Mouse (Mus musculus) hindbrain, embryonic 14.5 days (tissue): ENCODE measurements at regions not wholly inside any gene's neighbourhood (a gene's known extent, or its start where the extent isn't known, plus 50 kb on each side); places are given as distances from the start of the nearest gene placed in this dataset.
A peak's percentile ranks its signal among the peaks of the same experiment; 100 is the strongest.

Experiments used
- ATAC-seq: fragments of 200-750 bp; cut with Nextera tagmentation; 2 replicates; pipeline ENCODE4 v1.8.0; 2017; ENCODE audit warnings: moderate number of reproducible peaks, mild to moderate bottlenecking, moderate TSS enrichment, moderate library complexity; ENCODE audit not compliant: low FRiP score
- DNase-seq: peaks from one replicate; pipeline ENCODE4 v3.0.0-alpha.2; 2015; ENCODE audit warnings: low spot score
- H3K27ac ChIP-seq: fragments of 300-500 bp; sonication (generic); 2 replicates; pipeline ENCODE4 v1.5.1; 2014; ENCODE audit warnings: mild to moderate bottlenecking, moderate library complexity
- H3K27me3 ChIP-seq: fragments of 300-500 bp; sonication (generic); 2 replicates; pipeline ENCODE4 v1.6.1; 2014; ENCODE audit warnings: mild to moderate bottlenecking, low read length, mixed read lengths; ENCODE audit not compliant: control insufficient read depth, insufficient read depth
- H3K36me3 ChIP-seq: fragments of 300-500 bp; sonication (generic); replicated peaks from 2 replicates; pipeline ENCODE4 v1.6.1; 2014; ENCODE audit not compliant: control insufficient read depth, insufficient read depth
- H3K4me1 ChIP-seq: fragments of 300-500 bp; sonication (generic); replicated peaks from 2 replicates; pipeline ENCODE4 v1.6.1; 2014; ENCODE audit warnings: antibody characterized with exemption, low read length, mixed read lengths; ENCODE audit not compliant: control insufficient read depth, insufficient read depth
- H3K4me2 ChIP-seq: fragments of 300-500 bp; sonication (generic); replicated peaks from 2 replicates; pipeline ENCODE4 v1.6.1; 2014; ENCODE audit warnings: mild to moderate bottlenecking, moderate library complexity
- H3K4me3 ChIP-seq: fragments of 300-500 bp; sonication (generic); replicated peaks from 2 replicates; pipeline ENCODE4 v1.5.1; 2014; ENCODE audit warnings: mild to moderate bottlenecking, low read length
- H3K9ac ChIP-seq: fragments of 300-500 bp; sonication (generic); 2 replicates; pipeline ENCODE4 v1.6.1; 2014
- H3K9me3 ChIP-seq: fragments of 300-500 bp; sonication (generic); 2 replicates; pipeline ENCODE4 v1.6.1; 2016; ENCODE audit warnings: low read length; ENCODE audit not compliant: control insufficient read depth
- WGBS: fragments of 180-500 bp; shearing (Covaris S2); extraction: QIAGEN DNeasy Blood & Tissue Kit; methylation state at CpG from one replicate; pipeline ENCODE4 v1.1.7; 2014; 5-methylcytosine and 5-hydroxymethylcytosine counted together

GRCm38 (mm10) chr11:112121026-112121425 lies 661.0 kb upstream of the Sox9 start:
- DNase-seq (no peak), ATAC-seq (no peak)
- no peaks in the 10 kb centered on the region for H3K4me1 ChIP-seq

GRCm38 (mm10) chr11:112121831-112122230 lies 660.2 kb upstream of the Sox9 start:
- no peak for DNase-seq

More at GRCm38 (mm10) chr11:112121026-112121425, 661.0 kb upstream of the Sox9 start:
- no peak overlapping the region for H3K4me2 ChIP-seq
- H3K9me3 ChIP-seq: no peaks in the 10 kb centered on the region
- H3K4me3 ChIP-seq: no peak overlapping the region
- no peaks in the 10 kb centered on the region for H3K36me3 ChIP-seq
- 91% methylated on average over 6 of the region's 6 CpGs for WGBS
- H3K9ac ChIP-seq: no peak overlapping the region
- no peak overlapping the region for H3K27ac ChIP-seq
- H3K27me3 ChIP-seq: no peaks in the 10 kb centered on the region

GRCm38 (mm10) chr11:112125249-112125933 lies 656.6 kb upstream of the Sox9 start:
- Histone ChIP-seq H3K4me2 (no peak overlapping the region), H3K27me3 (no peaks in the 10 kb centered on the region), H3K36me3 (no peaks in the 10 kb centered on the region), H3K9me3 (no peaks in the 10 kb centered on the region), H3K9ac (no peak overlapping the region), H3K27ac (no peak overlapping the region), H3K4me1 (no peaks in the 10 kb centered on the region), H3K4me3 (no peak overlapping the region)
- 85% methylated on average over 12 of the region's 12 CpGs for WGBS
- ATAC-seq (no peak), DNase-seq (no peak)

More at GRCm38 (mm10) chr11:112121831-112122230, 660.2 kb upstream of the Sox9 start:
- no peak for ATAC-seq
- Histone ChIP-seq H3K4me1 (no peaks in the 10 kb centered on the region), H3K9ac (no peak overlapping the region), H3K27ac (no peak overlapping the region), H3K36me3 (no peaks in the 10 kb centered on the region), H3K27me3 (no peaks in the 10 kb centered on the region), H3K4me2 (no peak overlapping the region), H3K9me3 (no peaks in the 10 kb centered on the region), H3K4me3 (no peak overlapping the region)
- 72% methylated on average over 5 of the region's 5 CpGs for WGBS

- DNase-seq (no peak), ATAC-seq (no peak)
- Histone ChIP-seq H3K9ac (no peak overlapping the region), H3K27me3 (no peaks in the 10 kb centered on the region), H3K4me3 (no peak overlapping the region), H3K9me3 (no peaks in the 10 kb centered on the region), H3K4me2 (no peak overlapping the region), H3K4me1 (no peaks in the 10 kb centered on the region), H3K36me3 (no peaks in the 10 kb centered on the region), H3K27ac (no peak overlapping the region)
- WGBS: 88% methylated on average over 4 of the region's 4 CpGs
Observed at GRCm38 (mm10) chr11:112130090-112130489, 651.9 kb upstream of the Sox9 start.

- H3K27ac ChIP-seq: no peak overlapping the region
- H3K4me1 ChIP-seq: peaks cover 19% of the 10 kb centered on the region
- WGBS: 4% methylated on average over 8 of the region's 8 CpGs
- H3K27me3 ChIP-seq: no peaks in the 10 kb centered on the region
- no peak overlapping the region for H3K9ac ChIP-seq
- no peaks in the 10 kb centered on the region for H3K9me3 ChIP-seq
- DNase-seq (no peak), ATAC-seq (no peak)
- no peaks in the 10 kb centered on the region for H3K36me3 ChIP-seq
- no peak overlapping the region for H3K4me3 ChIP-seq
- H3K4me2 ChIP-seq: peak overlapping the region; percentile 22
Observed at GRCm38 (mm10) chr11:112137401-112138020, 644.5 kb upstream of the Sox9 start.

- WGBS: 66% methylated on average over 9 of the region's 9 CpGs
- no peak overlapping the region for H3K27ac ChIP-seq
- H3K27me3 ChIP-seq: no peaks in the 10 kb centered on the region
- no peak overlapping the region for H3K4me3 ChIP-seq
- H3K9me3 ChIP-seq: no peaks in the 10 kb centered on the region
- DNase-seq (no peak), ATAC-seq (no peak)
- no peak overlapping the region for H3K4me2 ChIP-seq
- no peaks in the 10 kb centered on the region for H3K36me3 ChIP-seq
- H3K4me1 ChIP-seq: peaks cover 19% of the 10 kb centered on the region
- no peak overlapping the region for H3K9ac ChIP-seq
Observed at GRCm38 (mm10) chr11:112140058-112140457, 642.0 kb upstream of the Sox9 start.

- WGBS: 68% methylated on average over 4 of the region's 4 CpGs
- peak overlapping the region; percentile 16; the same call in 1 of the 2 replicates for H3K4me2 ChIP-seq
Observed at GRCm38 (mm10) chr11:112140495-112140894, 641.5 kb upstream of the Sox9 start.

GRCm38 (mm10) chr11:112140912-112141311 lies 641.1 kb upstream of the Sox9 start:
- Histone ChIP-seq H3K4me1 (peaks cover 19% of the 10 kb centered on the region), H3K27me3 (no peaks in the 10 kb centered on the region), H3K9ac (no peak overlapping the region), H3K4me2 (peak overlapping the region; percentile 16; the same call in 1 of the 2 replicates), H3K36me3 (no peaks in the 10 kb centered on the region), H3K9me3 (no peaks in the 10 kb centered on the region), H3K4me3 (no peak overlapping the region), H3K27ac (no peak overlapping the region)
- DNase-seq (no peak), ATAC-seq (no peak)
- 49% methylated on average over 9 of the region's 9 CpGs for WGBS

More at GRCm38 (mm10) chr11:112140495-112140894, 641.5 kb upstream of the Sox9 start:
- Histone ChIP-seq H3K27me3 (no peaks in the 10 kb centered on the region), H3K36me3 (no peaks in the 10 kb centered on the region), H3K27ac (no peak overlapping the region), H3K4me3 (no peak overlapping the region), H3K9ac (no peak overlapping the region), H3K9me3 (no peaks in the 10 kb centered on the region), H3K4me1 (peaks cover 19% of the 10 kb centered on the region)
- ATAC-seq: no peak
- no peak for DNase-seq

- 93% methylated on average over 3 of the region's 3 CpGs for WGBS
- H3K4me1 ChIP-seq: no peaks in the 10 kb centered on the region
- DNase-seq (no peak), ATAC-seq (no peak)
- H3K9ac ChIP-seq: no peak overlapping the region
- H3K4me2 ChIP-seq: no peak overlapping the region
- no peaks in the 10 kb centered on the region for H3K9me3 ChIP-seq
- no peak overlapping the region for H3K27ac ChIP-seq
- no peaks in the 10 kb centered on the region for H3K27me3 ChIP-seq
- H3K4me3 ChIP-seq: no peak overlapping the region
- no peaks in the 10 kb centered on the region for H3K36me3 ChIP-seq
Observed at GRCm38 (mm10) chr11:112152051-112152450, 630.0 kb upstream of the Sox9 start.
